Mouse (Mus musculus) liver, embryonic 14.5 days (tissue): ENCODE measurements at regions not wholly inside any gene's neighbourhood (a gene's known extent, or its start where the extent isn't known, plus 50 kb on each side); places are given as distances from the start of the nearest gene placed in this dataset.

Experiments
- ATAC-seq: fragments of 200-750 bp; cut with Nextera tagmentation; 2 replicates; pipeline ENCODE4 v1.8.0; 2017; ENCODE audit warnings: moderate number of reproducible peaks, mild to moderate bottlenecking, moderate library complexity; ENCODE audit not compliant: insufficient read depth
- DNase-seq, 3 experiments: peaks; one replicate each; pipeline ENCODE4 v3.0.0-alpha.2; 2012 to 2013; ENCODE audit warnings: low read depth in 3 of 3, low spot score in 3 of 3
- H3K27ac ChIP-seq: fragments of 300-500 bp; sonication (generic); 2 replicates; pipeline ENCODE4 v1.5.1; 2014; ENCODE audit warnings: moderate library complexity, mild to moderate bottlenecking, control low read depth, inconsistent platforms
- H3K27me3 ChIP-seq: fragments of 300-500 bp; sonication (generic); 2 replicates; pipeline ENCODE4 v1.6.1; 2014; ENCODE audit warnings: mild to moderate bottlenecking, low read length, moderate library complexity; ENCODE audit not compliant: control insufficient read depth, insufficient read depth
- H3K36me3 ChIP-seq: fragments of 300-500 bp; sonication (generic); replicated peaks from 2 replicates; pipeline ENCODE4 v1.6.1; 2014; ENCODE audit warnings: low read depth; ENCODE audit not compliant: control insufficient read depth, insufficient read depth
- H3K4me1 ChIP-seq, 2 experiments: fragments of 200-500 bp in 1 of 2; fragments of 300-500 bp in 1 of 2; sonication (generic) in 1 of 2; replicated peaks; 2 replicates each; pipeline ENCODE4 v1.6.1; 2012 to 2014; ENCODE audit warnings: antibody characterized with exemption in 1 of 2, inconsistent platforms in 1 of 2, low read length in 1 of 2; ENCODE audit not compliant: control insufficient read depth in 2 of 2, insufficient read depth in 2 of 2
- H3K4me2 ChIP-seq: fragments of 300-500 bp; sonication (generic); 2 replicates; pipeline ENCODE4 v1.6.1; 2014; ENCODE audit warnings: low read depth, mild to moderate bottlenecking, control low read depth, moderate library complexity
- H3K4me3 ChIP-seq, 2 experiments: fragments of 200-500 bp in 1 of 2; fragments of 300-500 bp in 1 of 2; sonication (generic) in 1 of 2; 2 replicates each; pipeline ENCODE4 v1.5.1; 2012 to 2014; ENCODE audit warnings: low read depth in 2 of 2, low read length in 2 of 2, mild to moderate bottlenecking in 2 of 2, control low read depth in 1 of 2, inconsistent platforms in 1 of 2, moderate library complexity in 1 of 2; ENCODE audit not compliant: insufficient read depth in 1 of 2
- H3K9ac ChIP-seq: fragments of 300-500 bp; sonication (generic); replicated peaks from 2 replicates; pipeline ENCODE4 v1.6.1; 2014; ENCODE audit warnings: mild to moderate bottlenecking, control low read depth, moderate library complexity
- H3K9me3 ChIP-seq: fragments of 300-500 bp; sonication (generic); 2 replicates; pipeline ENCODE4 v1.6.1; 2016; ENCODE audit warnings: low read length, mixed read lengths; ENCODE audit not compliant: control insufficient read depth
- CTCF ChIP-seq: IDR thresholded peaks from 2 replicates; pipeline ENCODE4 v1.5.1; 2016; ENCODE audit warnings: antibody characterized with exemption, low read depth, control low read depth
- EP300 ChIP-seq: IDR thresholded peaks from 2 replicates; pipeline ENCODE4 v1.6.1; 2016; ENCODE audit warnings: antibody characterized with exemption, low read depth
- WGBS: fragments of 180-500 bp; shearing (Covaris S2); extraction: QIAGEN DNeasy Blood & Tissue Kit; methylation state at CpG from one replicate; pipeline ENCODE4 v1.1.7; 2014; ENCODE audit not compliant: insufficient replicate concordance; 5-methylcytosine and 5-hydroxymethylcytosine counted together

DNA sequence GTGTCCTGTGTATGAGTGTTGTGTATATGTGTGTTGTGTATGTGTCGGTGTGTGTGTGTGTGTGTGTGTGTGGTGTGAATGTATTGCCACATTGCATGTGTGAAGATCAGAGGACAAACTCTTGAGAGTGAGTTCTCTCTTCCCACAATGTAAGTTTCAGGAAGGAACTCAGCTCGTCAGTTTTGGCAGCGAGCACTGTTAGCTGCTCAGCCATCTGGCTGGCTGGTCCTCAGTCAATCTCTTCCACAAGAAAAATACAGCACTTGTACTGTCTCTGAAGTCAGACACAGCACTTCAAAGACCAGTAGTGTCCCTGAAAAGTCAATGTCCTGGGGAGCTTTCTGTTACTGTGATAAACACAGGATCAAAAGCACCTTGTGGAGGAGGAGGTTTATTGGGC, 226.6 kb downstream of the Fam43a start:
- Histone ChIP-seq H3K9ac (no peak overlapping the region), H3K9me3 (no peaks in the 10 kb centered on the region), H3K27me3 (no peaks in the 10 kb centered on the region), H3K36me3 (no peaks in the 10 kb centered on the region), H3K4me2 (no peak overlapping the region), H3K27ac (no peak overlapping the region), H3K4me3 (no peak overlapping the region), H3K4me1 (peaks cover 0 to 6% of the 10 kb centered on the region in 2 experiments; a peak in 2 of 4 replicates)
- DNase-seq (no peak), ATAC-seq (no peak)
- TF ChIP-seq CTCF (no peak), EP300 (no peak)
- 36% methylated on average over 3 of the region's 3 CpGs for WGBS

DNA sequence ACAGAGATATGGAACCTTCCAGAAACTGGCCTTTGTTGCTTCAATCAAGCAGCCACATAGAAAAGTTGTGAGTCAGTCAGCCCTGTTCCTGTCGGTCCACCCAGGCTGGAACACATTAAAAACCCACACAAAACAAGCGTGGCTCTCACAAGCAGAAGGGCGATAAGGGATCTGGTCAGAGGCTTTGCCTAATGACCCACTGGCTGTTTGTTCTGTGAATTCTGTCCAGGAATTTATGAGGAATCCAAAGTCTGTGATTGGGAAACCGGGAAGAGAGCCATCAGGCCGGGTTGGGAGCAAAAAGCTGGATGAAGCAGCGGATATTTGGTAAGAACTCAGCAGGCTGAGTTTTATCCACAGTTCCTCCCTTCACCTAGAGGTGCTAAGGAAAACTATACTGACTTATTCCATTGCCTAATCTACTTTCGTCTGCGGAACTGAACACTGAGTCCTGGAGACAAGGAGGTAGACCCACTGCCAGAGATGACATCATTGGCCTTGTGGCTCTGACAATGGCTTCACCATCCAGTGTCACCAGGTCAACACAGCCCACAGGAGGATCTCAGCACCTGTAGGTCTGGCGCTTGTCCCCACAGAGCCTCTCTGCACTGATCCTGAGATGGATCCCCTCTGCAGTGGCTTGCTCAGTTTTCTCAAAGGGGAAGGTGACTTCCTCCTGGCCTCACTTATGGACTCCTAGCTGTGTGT, 228.5 kb downstream of the Fam43a start:
- no peak overlapping the region for H3K4me3 ChIP-seq
- no peak for DNase-seq
- no peak for ATAC-seq
- H3K27me3 ChIP-seq: no peaks in the 10 kb centered on the region
- peaks cover 0 to 2% of the 10 kb centered on the region in 2 experiments; a peak in 1 of 4 replicates for H3K4me1 ChIP-seq
- H3K9ac ChIP-seq: no peak overlapping the region
- WGBS: 62% methylated on average over 9 of the region's 9 CpGs
- no peaks in the 10 kb centered on the region for H3K36me3 ChIP-seq
- H3K4me2 ChIP-seq: no peak overlapping the region
- H3K9me3 ChIP-seq: no peaks in the 10 kb centered on the region
- no peak for TF ChIP-seq CTCF
- no peak for TF ChIP-seq EP300
- H3K27ac ChIP-seq: no peak overlapping the region

DNA sequence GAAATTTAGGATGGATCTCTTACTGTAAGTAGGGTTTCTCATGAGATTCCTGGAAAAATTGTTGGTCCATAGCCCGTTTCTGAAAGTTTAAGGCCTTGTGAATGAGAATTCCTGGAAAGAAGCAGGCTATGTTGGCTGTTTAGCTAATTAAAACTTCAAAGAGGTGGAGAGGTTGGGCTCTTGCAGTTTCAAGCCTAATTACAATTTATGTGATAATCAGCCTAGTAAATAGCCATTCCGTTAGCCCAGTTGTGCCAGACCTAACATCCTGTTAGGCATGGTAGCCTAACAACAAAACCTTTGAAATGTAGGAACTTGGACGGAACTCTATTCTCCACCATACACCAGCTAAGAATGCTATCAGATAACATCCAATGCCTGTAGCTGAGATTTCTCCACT, 235.0 kb downstream of the Fam43a start:
- Histone ChIP-seq H3K4me2 (no peak overlapping the region), H3K27me3 (no peaks in the 10 kb centered on the region), H3K36me3 (no peaks in the 10 kb centered on the region), H3K27ac (no peak overlapping the region), H3K4me3 (no peak overlapping the region), H3K9ac (no peak overlapping the region), H3K4me1 (no peaks in the 10 kb centered on the region), H3K9me3 (no peaks in the 10 kb centered on the region)
- ATAC-seq: no peak
- no peak for DNase-seq
- 51% methylated on average over 3 of the region's 3 CpGs for WGBS
- TF ChIP-seq EP300: no peak
- no peak for TF ChIP-seq CTCF

DNA sequence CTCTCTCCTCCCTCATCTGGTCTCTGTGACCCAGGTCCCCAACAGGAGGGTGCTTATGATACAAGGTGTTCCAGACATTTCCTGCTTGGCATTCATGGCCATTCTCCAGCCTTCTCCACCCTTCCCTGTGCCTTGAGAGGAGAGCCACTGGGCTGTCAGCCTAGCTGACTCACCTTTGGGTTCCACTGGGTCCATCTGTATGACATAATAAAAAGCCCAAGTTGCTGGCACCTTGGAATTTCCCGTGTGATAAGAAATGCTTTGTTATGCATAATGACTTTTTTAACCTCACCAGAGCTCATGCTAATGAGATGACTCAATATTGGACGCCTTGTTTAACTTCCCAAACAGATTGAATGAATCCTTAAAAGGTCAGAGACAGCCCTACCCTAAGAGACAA, 236.2 kb downstream of the Fam43a start:
- TF ChIP-seq EP300: no peak
- no peak for TF ChIP-seq CTCF
- no peak overlapping the region for H3K4me3 ChIP-seq
- no peaks in the 10 kb centered on the region for H3K27me3 ChIP-seq
- no peak for DNase-seq
- H3K27ac ChIP-seq: no peak overlapping the region
- no peaks in the 10 kb centered on the region for H3K36me3 ChIP-seq
- no peak overlapping the region for H3K4me2 ChIP-seq
- no peak overlapping the region for H3K9ac ChIP-seq
- ATAC-seq: no peak
- WGBS: 13% methylated on average over 2 of the region's 2 CpGs
- H3K4me1 ChIP-seq: no peaks in the 10 kb centered on the region
- no peaks in the 10 kb centered on the region for H3K9me3 ChIP-seq

DNA sequence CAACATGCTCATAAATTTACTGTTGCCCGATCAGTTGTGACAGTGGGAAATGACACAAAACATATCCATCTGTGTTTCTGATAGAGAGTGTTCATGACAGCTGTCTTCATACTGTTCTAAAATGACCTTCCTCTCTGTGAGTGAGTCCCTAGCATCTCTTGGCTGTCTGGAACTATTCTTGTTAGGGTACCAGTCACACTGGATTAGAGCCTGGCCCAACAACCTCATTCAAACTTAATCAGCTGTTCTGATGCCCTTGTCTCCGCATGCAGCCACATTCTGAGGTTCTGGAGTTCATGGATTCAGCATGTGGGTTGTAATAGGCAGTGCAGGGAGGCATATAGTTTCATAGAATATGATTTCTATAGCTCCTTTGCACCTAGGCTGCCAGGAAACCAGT, 238.4 kb downstream of the Xxylt1 start:
- Histone ChIP-seq H3K4me2 (no peak overlapping the region), H3K36me3 (no peaks in the 10 kb centered on the region), H3K4me1 (no peaks in the 10 kb centered on the region), H3K9me3 (no peaks in the 10 kb centered on the region), H3K27ac (no peak overlapping the region), H3K4me3 (no peak overlapping the region), H3K27me3 (no peaks in the 10 kb centered on the region), H3K9ac (no peak overlapping the region)
- DNase-seq (no peak), ATAC-seq (no peak)
- no peak for TF ChIP-seq EP300
- TF ChIP-seq CTCF: no peak
- 47% methylated on average over 2 of the region's 2 CpGs for WGBS
